Mouse (Mus musculus): ENCODE data around the gene Dusp5. TPM values are rescaled to one million over a fixed set of nuclear protein-coding genes. Genes with fewer than 3 reads are reported as not detected.
"Not testable (repeated sequence)": the region's sequence is repeated elsewhere in the genome, so short reads cannot be mapped to it uniquely, and the experiment has no call there.

Dusp5 gene
- total RNA-seq (2021), result 1 to 10 TPM; 1.7 to 1.8 TPM
- long read RNA-seq, experiment 1, partial matches to known transcripts, result 0 of 2 reads
- long read RNA-seq, experiment 1, other reads (novel, unspliced or antisense), result 0 of 2 reads
- long read RNA-seq, experiment 2, partial matches to known transcripts, result 0 of 2 reads
- long read RNA-seq, experiment 2, other reads (novel, unspliced or antisense), result 0 of 2 reads

GRCm38 (mm10) chr19:53528752-53529454 lies at the start of gene Dusp5:
TSS of gene Dusp5 (plus strand) at chr19:53529109.
- DNase-seq, result peak; percentile 95

- no peak for DNase-seq
These were observed 49.3 kb upstream of the Dusp5 start for GRCm38 (mm10) chr19:53479590-53479989.

GRCm38 (mm10) chr19:53482093-53482492 lies 46.8 kb upstream of the Dusp5 start:
- no peak for DNase-seq

- no peak for DNase-seq
These were observed 46.4 kb upstream of the Dusp5 start for GRCm38 (mm10) chr19:53482527-53482926.

GRCm38 (mm10) chr19:53483984-53484383 lies 44.9 kb upstream of the Dusp5 start:
- no peak for DNase-seq

GRCm38 (mm10) chr19:53484918-53485317 lies 44.0 kb upstream of the Dusp5 start:
- DNase-seq, result peak; percentile 23

GRCm38 (mm10) chr19:53489187-53489586 lies 39.7 kb upstream of the Dusp5 start:
- DNase-seq, result no peak

- DNase-seq, result no peak
These were observed 39.0 kb upstream of the Dusp5 start for GRCm38 (mm10) chr19:53489910-53490309.

- no peak for DNase-seq
These were observed 38.0 kb upstream of the Dusp5 start for GRCm38 (mm10) chr19:53490898-53491297.

- DNase-seq, result no peak
These were observed 36.4 kb upstream of the Dusp5 start for GRCm38 (mm10) chr19:53492528-53492927.

GRCm38 (mm10) chr19:53493866-53494265 lies 35.0 kb upstream of the Dusp5 start:
- DNase-seq, result peak; percentile 20

- no peak for DNase-seq
These were observed 31.0 kb upstream of the Dusp5 start for GRCm38 (mm10) chr19:53497910-53498309.

- DNase-seq, result no peak
These were observed 29.9 kb upstream of the Dusp5 start for GRCm38 (mm10) chr19:53499049-53499448.

- DNase-seq, result no peak
These were observed 29.4 kb upstream of the Dusp5 start for GRCm38 (mm10) chr19:53499451-53499940.

GRCm38 (mm10) chr19:53500298-53501006 lies 28.5 kb upstream of the Dusp5 start:
- peak; percentile 16 for DNase-seq

GRCm38 (mm10) chr19:53501239-53501638 lies 27.7 kb upstream of the Dusp5 start:
- DNase-seq, result not testable (repeated sequence)

GRCm38 (mm10) chr19:53501765-53502164 lies 27.1 kb upstream of the Dusp5 start:
- DNase-seq, result no peak

- peak; percentile 26 for DNase-seq
These were observed 26.0 kb upstream of the Dusp5 start for GRCm38 (mm10) chr19:53502891-53503371.

GRCm38 (mm10) chr19:53504181-53504580 lies 24.7 kb upstream of the Dusp5 start:
- no peak for DNase-seq

GRCm38 (mm10) chr19:53505728-53506127 lies 23.2 kb upstream of the Dusp5 start:
- DNase-seq, result no peak

GRCm38 (mm10) chr19:53507497-53507896 lies 21.4 kb upstream of the Dusp5 start:
- DNase-seq, result peak; percentile 14

- DNase-seq, result no peak
These were observed 17.5 kb upstream of the Dusp5 start for GRCm38 (mm10) chr19:53511244-53511934.

Measured in gastrocnemius, postnatal 25 days (tissue).